Mouse (Mus musculus): Measurements from ENCODE around the gene Cth. TPM values are rescaled to one million over a fixed set of nuclear protein-coding genes. Genes with fewer than 3 reads are reported as not detected.

The Cth gene
- not detected in 2 replicates for total RNA-seq (2023)

GRCm38 (mm10) chr3:157924692-157925328, at the start of gene Cth:
Cth (minus strand) TSS chr3:157925077.

DNA sequence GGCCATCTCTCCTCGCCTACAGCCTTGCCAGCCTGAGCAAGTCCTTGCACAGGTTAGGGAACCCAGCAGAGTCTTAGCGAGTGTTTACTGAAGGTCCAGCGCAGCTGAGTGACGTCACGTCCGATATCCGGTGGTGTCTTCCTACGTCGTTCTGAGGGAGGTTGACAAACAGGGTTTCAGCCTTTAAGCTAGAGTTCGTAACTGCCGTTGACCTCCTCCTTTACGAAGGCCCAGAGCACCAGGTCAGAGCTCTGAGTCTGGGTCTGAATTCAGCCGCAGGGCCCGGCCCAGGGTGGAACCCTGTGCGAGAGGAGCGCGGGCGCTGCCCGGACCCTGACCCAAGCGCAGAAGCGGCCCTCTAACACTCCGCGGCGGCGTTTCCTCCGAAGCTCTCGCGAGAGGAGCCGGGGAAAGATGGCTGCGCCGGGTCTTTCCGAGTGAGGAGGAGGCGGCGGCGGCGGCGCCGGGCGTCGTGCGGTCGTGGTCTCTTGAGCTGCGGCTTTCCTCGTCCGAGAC, 22.0 kb upstream of the Cth start, which contains the start of gene Ankrd13c:
Gene Ankrd13c (plus strand): TSS at position 397 of the 516 bp plus-strand sequence.

Other genes starting within 250 kb of the Cth start
- 68.5 and 111 TPM in 2 replicates for gene Ankrd13c, start 22.2 kb upstream of the Cth start, total RNA-seq (2023)
- gene Srsf11, start 111.6 kb upstream of the Cth start, total RNA-seq (2023): 214 and 275 TPM in 2 replicates
- 9.6 and 9.9 TPM in 2 replicates for gene Lrrc40, start 111.6 kb upstream of the Cth start, total RNA-seq (2023)